Mouse (Mus musculus) frontal cortex, postnatal 14 days (tissue): Measurements from ENCODE around the gene Card19.

Experiments
- DNase-seq, 2 experiments: peaks; one replicate each; pipeline ENCODE4 v3.0.0; 2022; ENCODE audit warnings: low spot score in 2 of 2

The Card19 gene

GRCm38 (mm10) chr13:49194811-49195210 is 21.0 kb downstream of the Card19 start:
- DNase-seq: no peak

- DNase-seq: no peak
Measured at GRCm38 (mm10) chr13:49193650-49194049, 22.2 kb downstream of the Card19 start.

- no peak for DNase-seq
Measured at GRCm38 (mm10) chr13:49192156-49192855, 23.5 kb downstream of the Card19 start.

GRCm38 (mm10) chr13:49191673-49192035 is 24.2 kb downstream of the Card19 start:
- DNase-seq: no peak

GRCm38 (mm10) chr13:49190876-49191672 is 24.8 kb downstream of the Card19 start:
- no peak for DNase-seq

- no peak for DNase-seq
Measured at GRCm38 (mm10) chr13:49189970-49190870, 25.6 kb downstream of the Card19 start.

GRCm38 (mm10) chr13:49188966-49189360 is 26.9 kb downstream of the Card19 start:
- DNase-seq: no peak

- DNase-seq: peak in 1 of 2 experiments; percentile 8
Measured at GRCm38 (mm10) chr13:49188219-49188965, 27.4 kb downstream of the Card19 start.

GRCm38 (mm10) chr13:49187288-49188218 is 28.3 kb downstream of the Card19 start, which contains the start of gene Ninj1:
Gene Ninj1, plus strand, starts transcription at chr13:49187485.
- peak; percentile 59 to 60 for DNase-seq

GRCm38 (mm10) chr13:49186798-49187287 is 29.0 kb downstream of the Card19 start:
- no peak for DNase-seq

- DNase-seq: no peak
Measured at GRCm38 (mm10) chr13:49183646-49184045, 32.2 kb downstream of the Card19 start.

GRCm38 (mm10) chr13:49183161-49183560 is 32.7 kb downstream of the Card19 start:
- no peak for DNase-seq

- no peak for DNase-seq
Measured at GRCm38 (mm10) chr13:49181411-49181984, 34.3 kb downstream of the Card19 start.

GRCm38 (mm10) chr13:49180691-49181090 is 35.1 kb downstream of the Card19 start:
- no peak for DNase-seq

- no peak for DNase-seq
Measured at GRCm38 (mm10) chr13:49180274-49180673, 35.6 kb downstream of the Card19 start.

GRCm38 (mm10) chr13:49178839-49179585 is 36.8 kb downstream of the Card19 start:
- peak; percentile 62 to 74 for DNase-seq

- no peak for DNase-seq
Measured at GRCm38 (mm10) chr13:49175509-49175908, 40.3 kb downstream of the Card19 start.

- peak; percentile 75 to 87 for DNase-seq
Measured at GRCm38 (mm10) chr13:49172971-49173596, 42.8 kb downstream of the Card19 start.
